Mouse (Mus musculus) liver, embryonic 18 days (tissue): Measurements from ENCODE around the gene Rnf2. TPM values are rescaled to one million over a fixed set of nuclear protein-coding genes. Genes with fewer than 3 reads are reported as not detected.

Experiments
- polyA plus RNA-seq: library from polyadenylated mRNA; depleted of rRNA; stranded (reverse); fragments of >200 nt; gene quantifications from 2 replicates; pipeline ENCODE4 v1.2.3, GENCODE M21; 2012; rRNA removed

The Rnf2 gene
- 24.5 and 24.8 TPM in 2 replicates for polyA plus RNA-seq

DNA sequence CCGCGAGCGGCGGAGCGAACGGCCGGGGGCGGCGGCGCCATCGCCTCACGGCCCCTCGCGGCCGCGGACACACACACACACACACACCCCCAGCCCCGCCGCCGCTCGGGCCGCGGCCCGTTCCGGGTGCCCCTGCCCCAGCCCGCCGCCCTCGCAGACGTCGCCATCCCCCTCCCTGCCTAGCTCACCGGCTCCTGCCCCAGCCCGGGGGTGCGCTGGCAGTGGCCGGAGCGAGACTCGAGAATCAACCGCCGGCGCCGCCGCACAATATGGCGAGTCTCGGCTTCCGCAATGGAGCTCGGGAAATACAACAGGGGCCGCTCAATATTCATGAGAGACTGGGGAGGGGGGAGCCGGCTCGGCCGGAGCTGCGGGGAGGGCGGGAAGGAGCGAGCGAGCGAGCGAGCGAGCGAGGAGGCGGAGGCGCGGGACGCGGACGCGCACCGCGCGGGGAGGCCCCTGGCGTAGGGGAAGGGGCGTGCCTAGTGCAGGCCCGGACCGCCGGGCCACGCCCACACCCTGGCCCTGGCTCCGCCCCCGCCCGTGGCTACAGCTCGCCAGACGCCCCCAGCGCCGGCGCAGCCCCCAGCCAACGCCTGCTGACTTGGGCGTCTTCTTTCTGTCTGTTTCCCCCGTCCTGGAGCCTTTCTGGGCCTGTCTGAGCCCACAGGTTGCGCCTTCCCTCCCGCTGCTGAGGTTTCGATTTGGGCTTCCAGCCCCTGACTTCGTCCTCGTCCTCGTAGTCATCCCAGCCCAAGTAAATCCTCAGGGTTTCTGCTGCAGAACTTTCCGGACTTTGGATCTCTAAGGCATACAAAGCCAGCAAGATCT is at the start of gene Rnf2:
Gene Rnf2 (minus strand): TSS at position 425 of the 831 bp plus-strand sequence.

DNA sequence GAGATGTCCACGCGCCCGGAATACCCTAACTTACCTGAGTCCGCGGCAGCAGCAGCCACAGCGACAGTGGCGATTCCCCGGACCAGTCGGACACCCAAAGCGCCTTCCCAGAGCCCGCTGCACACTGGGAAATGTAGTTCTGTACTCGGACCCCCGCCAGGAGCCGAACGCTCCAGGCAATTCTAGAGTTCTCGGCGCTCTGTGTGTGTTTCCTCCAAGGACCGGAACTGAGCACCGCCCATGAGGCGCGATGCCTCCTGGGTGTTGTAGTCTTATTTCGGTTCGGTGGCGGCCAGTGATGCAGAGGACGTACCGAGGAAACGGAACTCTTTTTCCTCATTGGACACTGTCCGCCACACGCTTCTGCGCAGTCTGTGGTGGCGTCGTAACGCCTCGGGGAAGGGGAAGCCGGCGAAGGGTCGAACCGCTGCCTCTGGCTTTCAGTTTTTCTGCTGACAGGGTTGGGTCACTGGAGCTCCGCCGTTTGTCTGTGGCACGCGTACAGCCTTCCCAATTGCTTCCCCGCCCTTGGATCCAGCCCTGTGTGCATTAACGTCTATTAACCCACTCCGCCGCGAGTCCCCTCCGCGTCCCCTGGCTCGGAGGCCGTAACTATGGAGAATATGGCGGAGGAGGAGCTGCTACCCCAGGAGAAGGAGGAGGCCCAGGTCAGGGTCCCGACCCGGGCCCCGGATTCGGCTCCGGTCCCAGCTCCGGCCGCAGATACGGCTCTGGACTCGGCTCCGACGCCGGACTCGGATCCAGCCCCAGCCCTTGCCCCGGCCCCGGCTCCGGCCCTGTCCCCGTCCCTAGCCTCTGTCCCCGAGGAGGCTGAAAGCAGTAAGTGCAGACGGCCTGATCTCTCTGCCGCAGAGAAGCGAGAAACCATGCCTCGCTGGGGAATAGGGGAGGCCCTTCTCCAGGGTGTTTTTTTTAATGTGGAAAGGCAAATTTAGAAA is 72.2 kb downstream of the Rnf2 start, which contains the start of the genes Swt1 and Trmt1l:
Gene Swt1 (minus strand): TSS at position 193 of the 959 bp plus-strand sequence.
Gene Trmt1l (plus strand): TSS at position 280 of the 959 bp plus-strand sequence.

Other genes with a start within 250 kb of the Rnf2 start
- gene Ivns1abp, start 156.5 kb downstream of the Rnf2 start, polyA plus RNA-seq, result 135 and 146 TPM in 2 replicates
- 10.7 and 10.9 TPM in 2 replicates for gene Swt1, start 72.5 kb downstream of the Rnf2 start, polyA plus RNA-seq
- 11.8 and 12.6 TPM in 2 replicates for gene Trmt1l, start 72.4 kb downstream of the Rnf2 start, polyA plus RNA-seq
- gene Fam129a, start 70.2 kb upstream of the Rnf2 start, polyA plus RNA-seq, result 6.9 TPM in 2 replicates